Mouse (Mus musculus): ENCODE data around the gene Hebp1.

The Hebp1 gene

GRCm38 (mm10) chr6:135197446-135197845, 376 bp downstream of the Hebp1 start:
- no peak for DNase-seq (ENCODE audit: low spot score)

GRCm38 (mm10) chr6:135196707-135197106, 1.1 kb downstream of the Hebp1 start:
- DNase-seq (ENCODE audit: low spot score) = no peak

DNA sequence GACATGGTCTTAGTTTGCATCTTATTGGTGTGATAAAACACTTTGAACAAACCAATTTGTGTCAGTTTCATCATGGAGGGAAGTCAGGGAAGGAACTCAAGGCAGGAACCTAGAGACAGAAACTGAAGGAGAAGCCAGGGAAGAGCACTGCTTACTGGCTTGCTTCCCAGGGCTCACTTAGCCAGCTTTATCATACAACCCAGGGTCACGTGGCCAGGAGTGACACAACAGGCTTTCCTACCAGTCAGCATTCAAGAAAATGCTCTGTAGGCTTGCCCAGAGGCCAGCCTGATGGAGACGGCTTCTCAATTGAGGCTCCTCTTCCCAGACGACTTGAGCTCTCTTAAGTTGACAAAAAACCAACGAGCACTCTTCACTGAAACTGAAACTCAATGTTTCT, 2.9 kb downstream of the Hebp1 start:
- DNase-seq (ENCODE audit: low spot score) = no peak

DNA sequence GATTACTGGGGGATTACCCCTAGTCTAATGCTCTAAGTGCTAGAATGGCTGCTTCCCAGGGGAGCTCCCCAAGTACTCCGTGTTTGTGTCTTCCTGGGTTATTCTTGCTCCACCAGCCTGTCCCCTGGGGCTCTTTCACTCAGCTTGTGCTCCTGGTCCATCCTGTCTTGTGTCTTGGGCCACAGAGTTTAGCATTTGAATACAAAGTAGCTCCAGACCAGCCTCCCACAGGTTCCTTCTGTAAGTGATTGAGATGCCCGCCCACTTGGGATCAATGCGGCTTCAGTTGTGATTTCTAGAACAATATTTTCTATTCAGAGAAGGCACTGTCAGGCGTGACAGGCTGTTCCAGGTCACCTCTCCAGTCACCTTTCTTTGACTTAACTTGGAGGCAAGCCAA, 4.1 kb downstream of the Hebp1 start:
- DNase-seq (ENCODE audit: low spot score) = no peak

GRCm38 (mm10) chr6:135192993-135193392, 4.8 kb downstream of the Hebp1 start:
- no peak for DNase-seq (ENCODE audit: low spot score)

- no peak for DNase-seq (ENCODE audit: low spot score)
Observed at GRCm38 (mm10) chr6:135191906-135192305, 5.9 kb downstream of the Hebp1 start.

- no peak for DNase-seq (ENCODE audit: low spot score)
Observed at GRCm38 (mm10) chr6:135190122-135190521, 7.7 kb downstream of the Hebp1 start.

DNA sequence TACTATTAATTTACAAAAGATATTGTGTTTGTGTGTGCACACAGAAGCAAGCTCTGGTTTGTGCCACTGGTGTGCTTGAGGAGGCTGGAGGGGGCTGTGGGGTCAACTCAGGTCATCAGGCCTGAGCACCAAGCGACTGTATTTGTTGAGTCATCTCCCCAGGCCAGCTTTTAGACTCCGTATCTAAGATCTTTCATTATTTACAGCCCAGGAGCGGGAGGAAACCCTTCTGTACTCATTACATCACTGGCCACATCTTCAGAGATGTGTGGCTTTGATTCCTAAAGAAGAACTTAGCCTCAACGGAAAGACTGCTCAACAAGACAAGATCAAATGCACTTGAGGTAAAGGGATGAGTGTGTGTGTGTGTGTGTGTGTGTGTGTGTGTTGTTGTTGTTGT, 9.2 kb downstream of the Hebp1 start:
- DNase-seq (ENCODE audit: low spot score) = no peak

DNA sequence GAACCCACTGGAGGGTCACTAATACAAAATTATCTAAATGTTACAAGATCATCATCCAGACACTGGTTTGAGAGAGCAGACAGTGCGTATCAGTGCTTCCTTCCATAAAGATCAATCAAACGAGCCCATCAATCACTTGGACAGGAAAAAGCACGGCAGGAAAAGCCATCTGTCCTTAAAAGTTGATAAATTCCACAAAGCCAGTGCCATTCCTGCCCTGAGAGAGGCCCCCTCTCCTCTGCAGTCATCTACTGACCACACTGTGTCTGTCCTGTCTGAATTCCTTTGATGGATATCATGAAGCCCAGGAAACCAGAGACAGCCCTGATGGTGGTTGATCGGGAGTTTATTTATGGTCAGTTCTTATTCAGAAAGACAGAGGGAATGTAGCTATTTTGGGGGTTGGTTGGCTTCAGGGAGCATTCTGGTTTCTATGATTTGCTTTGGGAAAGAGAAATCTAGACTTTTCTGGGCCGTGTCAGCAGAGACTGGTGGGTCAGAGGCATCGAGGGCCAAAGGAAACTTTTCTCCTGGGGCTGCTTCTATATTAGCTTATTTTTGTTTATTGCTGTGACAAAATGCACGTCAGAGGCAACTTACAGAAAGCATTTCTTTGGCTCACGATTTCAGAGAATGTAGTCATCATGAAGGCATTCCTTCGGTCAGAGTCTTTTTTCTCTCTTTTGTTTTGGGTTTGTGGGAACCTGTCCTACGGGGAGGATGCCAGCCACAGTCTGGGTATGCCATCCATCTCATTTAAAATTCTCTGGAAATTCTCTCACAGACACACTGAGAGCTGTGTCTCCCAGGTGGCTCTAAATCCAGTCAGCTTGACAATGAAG, 10.5 kb downstream of the Hebp1 start:
- peak; percentile 55 for DNase-seq (ENCODE audit: low spot score)

DNA sequence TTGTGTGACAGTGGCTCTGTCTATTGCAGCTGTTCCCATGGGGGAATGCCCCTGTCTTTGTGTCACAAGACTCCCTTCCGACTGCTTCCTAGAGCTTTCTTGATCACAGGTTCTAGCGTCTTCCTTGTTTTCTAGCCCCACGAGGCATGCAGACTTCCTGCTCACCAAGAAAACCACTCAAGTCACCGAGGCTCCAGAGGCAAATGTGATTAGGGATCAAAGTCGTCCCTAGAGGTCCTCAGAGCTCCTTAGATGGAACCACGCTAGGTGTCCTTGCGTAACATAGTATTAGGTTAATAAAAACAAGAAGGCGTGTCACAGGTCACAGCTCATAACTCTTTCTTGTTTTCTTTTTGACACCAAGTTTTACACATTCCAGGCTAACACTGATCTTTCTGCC, 13.9 kb downstream of the Hebp1 start:
- no peak for DNase-seq (ENCODE audit: low spot score)

DNA sequence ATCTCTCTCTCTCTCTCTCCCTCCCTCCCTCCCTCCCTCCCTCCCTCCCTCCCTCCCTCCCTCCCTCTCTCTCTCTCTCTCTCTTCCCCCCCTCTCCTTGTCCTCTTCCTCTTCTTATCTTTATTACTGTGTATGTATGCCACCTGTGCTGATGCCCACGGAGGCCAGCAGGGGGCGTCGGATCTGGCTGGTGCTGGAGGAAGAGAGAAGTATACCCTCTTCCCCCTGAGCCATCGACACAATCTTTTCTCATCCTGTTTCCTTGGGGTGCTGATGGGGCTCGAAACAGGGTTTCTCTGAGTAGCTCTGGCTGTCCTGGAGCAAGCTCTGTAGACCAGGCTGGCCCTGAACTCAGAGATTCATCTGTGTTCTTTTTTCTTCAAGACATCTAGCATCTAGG, 14.9 kb downstream of the Hebp1 start:
- no peak for DNase-seq (ENCODE audit: low spot score)

GRCm38 (mm10) chr6:135178599-135178998, 19.2 kb downstream of the Hebp1 start:
- DNase-seq (ENCODE audit: low spot score) = no peak

DNA sequence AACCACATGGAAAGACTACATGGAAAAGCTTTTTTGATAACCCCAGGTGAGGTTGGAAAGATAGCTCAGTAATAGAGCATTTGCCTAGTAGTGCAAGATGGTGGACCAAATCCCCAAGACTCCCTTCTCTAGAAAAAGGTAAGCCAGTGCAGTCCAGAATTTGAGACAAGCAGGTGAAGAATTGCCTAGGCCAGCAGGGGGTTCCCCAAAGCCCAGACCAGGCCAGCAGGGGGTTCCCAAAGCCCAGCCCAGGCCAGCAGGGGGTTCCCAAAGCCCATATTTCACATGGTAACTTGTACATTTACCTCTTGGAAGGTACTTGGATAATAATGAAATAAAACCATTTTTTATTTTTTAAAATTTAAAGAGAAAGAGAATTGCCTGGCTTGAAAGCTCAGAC, 20.6 kb downstream of the Hebp1 start:
- no peak for DNase-seq (ENCODE audit: low spot score)

DNA sequence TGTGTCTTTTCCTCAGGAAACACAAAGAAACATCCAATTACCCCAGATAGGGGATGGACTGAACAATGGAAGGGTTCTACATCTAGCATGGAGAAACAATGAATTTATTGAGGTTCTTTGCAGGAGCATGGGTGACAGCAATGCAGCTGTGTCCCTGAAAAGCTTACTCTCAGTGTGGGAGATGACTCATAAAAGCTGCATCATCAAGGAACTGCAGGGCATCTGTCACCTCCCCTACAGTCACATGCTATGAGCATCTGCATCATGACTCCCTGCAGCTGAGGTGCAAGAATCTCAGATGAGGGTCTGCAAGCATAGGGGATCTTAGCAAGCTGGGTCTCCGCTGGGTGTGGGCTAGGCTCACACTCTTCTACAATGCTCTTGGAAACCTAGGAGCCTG, 22.8 kb downstream of the Hebp1 start:
- DNase-seq (ENCODE audit: low spot score) = no peak

DNA sequence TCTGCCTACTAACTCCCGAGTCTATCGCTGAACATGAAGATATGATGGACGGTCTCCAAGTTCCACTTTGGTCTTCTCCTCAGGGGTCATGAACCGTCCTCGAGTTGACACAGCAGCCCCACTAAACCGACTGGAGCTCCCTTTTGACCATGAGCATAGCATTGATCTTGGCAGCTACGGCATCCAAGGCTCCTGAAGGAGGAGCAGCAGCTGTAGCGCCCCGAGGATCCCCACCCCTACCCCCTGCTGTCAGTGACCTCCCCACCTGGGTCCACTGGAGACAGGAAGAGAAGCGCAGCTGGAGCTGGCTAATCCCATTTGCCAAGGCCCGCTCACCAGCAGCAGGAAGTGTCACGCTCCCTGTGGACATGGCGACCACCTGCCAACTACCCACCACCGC, 26.1 kb downstream of the Hebp1 start:
- DNase-seq (ENCODE audit: low spot score) = no peak

DNA sequence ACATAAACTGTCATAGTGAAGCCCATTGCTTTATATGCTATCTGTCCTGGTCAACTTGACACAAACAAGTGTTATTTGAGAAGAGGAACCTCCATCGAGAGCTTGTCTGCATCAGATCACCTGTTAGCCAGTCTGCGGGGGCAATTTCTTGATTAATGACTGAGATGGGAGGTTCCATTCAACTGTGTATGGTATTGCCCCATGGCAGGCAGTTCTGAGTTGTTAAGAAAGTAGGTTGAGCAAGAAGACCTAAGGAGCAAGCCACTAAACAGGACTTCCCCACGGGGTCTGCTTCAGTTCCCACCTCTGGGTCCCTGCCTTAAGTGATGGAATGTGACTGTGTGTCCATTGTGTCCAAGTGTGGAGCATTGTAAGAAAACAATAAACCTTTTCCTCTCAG, 28.6 kb downstream of the Hebp1 start:
- no peak for DNase-seq (ENCODE audit: low spot score)

DNA sequence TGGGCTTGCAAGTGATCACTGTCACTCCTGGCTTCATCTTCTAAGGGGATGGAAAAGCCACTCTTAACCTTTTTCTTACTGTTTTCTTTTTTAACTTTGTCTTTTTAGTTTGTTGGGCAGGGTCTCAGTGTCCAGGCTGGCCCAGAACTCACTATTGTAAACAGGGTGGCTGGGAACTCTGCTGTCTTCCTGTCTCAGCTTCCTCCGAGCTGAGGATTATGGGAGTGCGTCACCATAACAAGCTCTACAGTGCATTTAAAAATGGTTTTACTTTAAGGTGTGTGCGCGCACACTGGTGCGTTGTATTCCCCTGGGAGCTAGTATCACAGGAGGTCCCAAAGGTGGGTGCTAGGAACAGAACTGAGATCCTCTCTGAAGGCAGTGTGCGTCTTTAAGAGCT, 29.4 kb downstream of the Hebp1 start:
- no peak for DNase-seq (ENCODE audit: low spot score)

DNA sequence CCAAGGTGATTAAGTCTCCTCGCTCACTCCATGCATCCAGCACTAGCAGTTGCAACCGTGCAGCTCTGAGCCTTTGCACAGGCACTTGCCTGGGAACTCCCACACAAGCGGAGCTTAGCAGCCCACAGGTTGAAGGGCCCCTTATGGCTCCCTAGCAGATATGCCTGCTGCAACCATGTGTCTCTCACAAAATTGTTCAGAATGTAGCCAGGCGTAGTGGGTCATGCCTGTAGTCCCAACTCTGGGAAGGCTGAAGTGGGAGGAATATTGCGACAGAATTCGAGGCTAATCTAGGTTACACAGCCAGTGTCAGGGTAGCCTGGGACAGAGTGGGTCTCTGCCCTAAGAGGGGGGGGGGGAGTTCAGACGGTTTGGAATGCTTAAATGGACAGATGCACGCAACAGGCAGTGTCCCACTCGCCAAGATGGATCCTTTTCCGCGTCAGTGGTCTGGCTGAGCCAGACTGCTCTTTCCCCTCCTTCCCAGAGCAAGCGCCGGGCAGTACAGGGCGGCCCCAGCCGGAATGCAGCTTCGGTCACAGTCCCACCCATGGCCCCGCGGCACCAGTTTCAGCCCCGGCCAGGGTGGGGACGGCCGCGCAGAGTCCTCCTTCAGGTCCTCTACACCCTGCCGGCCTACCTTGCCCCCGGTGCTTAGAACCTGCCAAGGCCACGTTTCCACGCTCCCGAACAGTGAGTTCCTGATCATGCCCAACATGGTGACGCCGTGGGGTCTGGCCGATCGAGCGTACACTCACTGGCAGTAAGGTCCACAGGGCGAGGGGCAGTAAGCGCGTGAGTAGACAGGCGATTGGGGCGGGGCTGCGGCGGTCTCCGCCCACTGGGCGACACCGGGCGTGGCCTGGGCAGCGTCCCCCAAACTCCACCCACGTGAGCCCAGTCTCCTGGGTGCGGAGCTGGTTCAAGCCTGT, 30.2 kb downstream of the Hebp1 start:
- peak; percentile 90 for DNase-seq (ENCODE audit: low spot score)

DNA sequence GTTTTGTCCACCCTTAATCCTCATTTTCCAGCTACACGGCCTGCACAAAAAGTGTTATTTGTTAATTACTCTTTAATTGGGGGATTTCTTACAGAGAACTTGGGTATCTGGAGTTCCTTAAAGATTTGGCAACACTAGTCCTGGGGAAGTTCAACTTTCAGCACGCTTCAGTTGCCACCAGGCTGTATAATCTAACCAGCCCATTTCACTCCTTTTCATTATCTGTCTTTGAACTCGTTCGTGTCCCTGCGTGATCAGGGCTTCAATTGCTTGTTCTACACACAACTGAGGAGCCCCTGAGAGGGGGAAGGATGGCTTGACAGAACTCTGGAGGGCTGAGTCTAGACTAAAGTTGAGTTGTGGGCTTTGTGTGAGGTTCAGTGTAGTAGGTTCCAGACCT, 31.1 kb downstream of the Hebp1 start:
- no peak for DNase-seq (ENCODE audit: low spot score)

DNA sequence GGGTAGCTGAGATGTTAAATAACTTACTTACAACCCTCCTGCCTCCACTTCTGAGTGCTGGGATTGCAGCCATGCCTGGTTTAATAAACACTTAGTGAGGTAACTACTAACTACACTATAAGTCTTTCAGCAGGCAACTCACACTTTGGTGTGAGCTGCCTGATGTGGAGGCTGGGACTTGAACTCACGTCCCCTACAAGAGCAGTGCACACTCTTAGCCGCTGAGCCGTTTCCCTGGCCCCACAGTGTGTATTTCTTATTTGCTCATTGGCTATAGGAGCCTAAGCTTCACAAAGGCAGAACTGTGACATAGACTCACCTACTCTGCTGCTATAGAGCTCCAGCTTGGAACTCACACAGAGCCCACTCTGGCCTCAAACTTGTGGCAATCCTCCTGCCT, 31.6 kb downstream of the Hebp1 start:
- DNase-seq (ENCODE audit: low spot score) = no peak

DNA sequence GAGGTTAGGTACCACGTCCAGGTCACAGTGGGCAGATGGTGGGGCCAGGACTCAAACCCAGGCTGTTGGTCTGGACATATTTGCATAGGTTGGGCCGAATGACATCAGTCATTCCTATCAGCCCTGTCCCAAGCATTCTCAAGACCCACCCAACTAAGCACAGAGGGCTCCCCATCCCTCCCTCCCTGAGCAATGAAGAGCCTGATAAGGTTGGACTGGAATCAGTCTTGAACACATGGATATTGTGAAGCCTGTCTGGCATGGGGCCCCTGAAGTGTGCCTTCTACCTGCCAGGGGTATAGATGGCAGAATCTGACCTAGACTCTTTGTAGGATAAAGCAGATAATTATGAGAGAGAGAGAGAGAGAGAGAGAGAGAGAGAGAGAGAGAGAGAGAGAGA, 32.1 kb downstream of the Hebp1 start:
- DNase-seq (ENCODE audit: low spot score) = no peak

- no peak for DNase-seq (ENCODE audit: low spot score)
Observed at GRCm38 (mm10) chr6:135165191-135165590, 32.6 kb downstream of the Hebp1 start.

DNA sequence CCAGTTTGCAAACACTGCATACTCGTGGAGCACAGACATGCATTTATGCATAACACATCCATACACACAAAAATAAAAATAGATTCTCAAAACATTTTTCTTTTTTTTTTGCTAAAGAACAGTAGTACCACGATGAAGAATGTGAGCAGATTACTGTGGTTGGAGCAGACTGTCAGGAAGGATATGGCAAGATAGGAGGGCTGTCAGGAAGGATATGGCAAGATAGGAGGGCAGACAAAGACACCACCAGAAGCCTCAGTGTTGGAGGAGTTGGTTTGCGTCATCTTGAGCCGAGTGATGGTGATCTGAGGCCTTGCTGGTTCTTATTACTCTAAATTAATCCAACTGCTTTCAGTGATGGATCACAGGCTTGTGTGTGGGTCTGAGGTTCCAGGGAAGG, 35.0 kb downstream of the Hebp1 start:
- DNase-seq (ENCODE audit: low spot score) = no peak

Measured in embryo, embryonic 10.5 days (tissue).